Mouse (Mus musculus) spleen, adult 12 weeks (tissue): ENCODE data around the gene Ptbp3.

Experiments
- DNase-seq: peaks from one replicate; pipeline ENCODE4 v3.0.0; 2022; ENCODE audit warnings: low spot score

The Ptbp3 gene

GRCm38 (mm10) chr4:59505481-59505880 is 43.7 kb downstream of the Ptbp3 start:
- DNase-seq = no peak

GRCm38 (mm10) chr4:59491097-59491496 is 58.1 kb downstream of the Ptbp3 start:
- no peak for DNase-seq

DNA sequence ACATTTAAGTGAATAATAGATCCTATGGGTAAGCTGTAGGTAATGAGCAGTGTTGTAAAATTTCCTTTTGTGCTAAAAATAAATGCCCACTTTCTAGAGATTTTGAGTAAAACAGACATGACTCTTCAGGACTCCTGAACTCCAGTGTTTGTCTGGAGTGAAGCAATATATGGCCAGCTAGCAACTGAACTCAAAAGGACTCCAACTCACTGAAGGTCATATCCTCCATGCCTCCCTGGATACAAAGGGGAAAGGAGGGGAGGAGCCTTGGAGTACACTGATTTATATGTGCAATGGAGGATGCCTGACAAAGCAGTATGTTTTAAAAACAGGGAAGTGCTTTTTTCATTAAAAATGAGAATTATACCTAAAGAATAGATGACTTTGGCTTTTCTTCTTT is 77.9 kb downstream of the Ptbp3 start:
- DNase-seq = no peak

GRCm38 (mm10) chr4:59465449-59465848 is 83.7 kb downstream of the Ptbp3 start:
- no peak for DNase-seq

- no peak for DNase-seq
Measured at GRCm38 (mm10) chr4:59464661-59465060, 84.5 kb downstream of the Ptbp3 start.

DNA sequence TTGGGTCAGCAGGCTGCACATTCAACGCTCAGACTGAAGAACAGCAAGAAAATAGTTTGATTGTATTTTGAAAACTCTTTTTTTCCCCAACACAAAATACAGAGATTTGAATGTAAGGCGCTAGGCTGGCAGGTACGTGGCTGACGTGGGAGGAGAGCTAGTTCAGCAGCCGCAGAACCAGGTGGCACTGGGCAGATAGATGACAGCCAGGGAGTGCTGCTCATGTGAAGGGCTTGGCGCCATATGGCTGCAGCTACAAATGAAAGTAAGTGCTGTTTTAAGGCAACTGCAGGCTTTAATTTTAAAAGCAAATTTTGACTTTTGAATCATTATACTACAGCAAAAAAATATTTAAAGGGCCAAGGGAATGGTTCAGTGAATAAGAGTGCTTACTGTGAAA is 86.7 kb downstream of the Ptbp3 start:
- no peak for DNase-seq

GRCm38 (mm10) chr4:59461116-59461727 is 87.9 kb downstream of the Ptbp3 start:
- no peak for DNase-seq

GRCm38 (mm10) chr4:59459216-59459955 is 89.8 kb downstream of the Ptbp3 start:
- DNase-seq = no peak

DNA sequence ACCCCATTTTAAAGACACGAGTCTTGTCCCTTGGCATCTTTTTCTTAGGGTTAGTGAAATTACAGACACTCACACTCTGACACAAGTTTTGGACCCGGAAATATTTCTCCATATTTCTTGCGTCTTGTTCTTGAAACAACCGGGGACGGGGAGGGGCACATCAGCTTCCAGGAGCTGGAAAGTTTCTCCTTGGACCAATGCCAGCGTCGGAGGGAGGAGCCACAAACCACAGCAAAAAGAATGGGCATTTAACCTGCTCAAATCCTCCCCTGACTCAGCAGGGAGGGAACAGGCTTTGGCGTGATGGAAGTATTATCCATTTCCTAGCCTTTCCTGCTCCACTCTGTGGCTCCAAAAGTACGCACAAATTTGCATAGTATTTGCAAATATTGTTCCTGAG is 91.2 kb downstream of the Ptbp3 start:
- no peak for DNase-seq

GRCm38 (mm10) chr4:59457091-59457490 is 92.1 kb downstream of the Ptbp3 start:
- no peak for DNase-seq

GRCm38 (mm10) chr4:59455465-59455864 is 93.7 kb downstream of the Ptbp3 start:
- DNase-seq = no peak

DNA sequence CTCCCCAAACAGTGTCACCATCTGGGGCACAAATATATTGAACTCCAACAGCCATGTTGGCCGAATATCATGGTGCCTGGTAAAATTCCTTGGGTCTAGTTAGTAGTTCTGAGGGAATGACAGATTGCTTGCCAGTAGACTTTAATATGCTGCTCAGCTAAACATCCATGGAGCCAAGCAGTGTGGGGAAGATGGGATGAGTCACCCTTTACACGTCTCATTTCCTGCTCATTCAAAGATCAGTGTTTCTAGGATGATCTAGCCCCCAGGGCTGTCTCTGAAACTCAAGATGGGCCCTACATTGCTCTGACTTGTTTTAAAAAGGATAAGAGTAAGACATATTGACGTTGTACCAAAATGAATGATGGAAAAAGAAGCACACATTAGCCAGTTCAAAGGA is 95.1 kb downstream of the Ptbp3 start:
- no peak for DNase-seq

DNA sequence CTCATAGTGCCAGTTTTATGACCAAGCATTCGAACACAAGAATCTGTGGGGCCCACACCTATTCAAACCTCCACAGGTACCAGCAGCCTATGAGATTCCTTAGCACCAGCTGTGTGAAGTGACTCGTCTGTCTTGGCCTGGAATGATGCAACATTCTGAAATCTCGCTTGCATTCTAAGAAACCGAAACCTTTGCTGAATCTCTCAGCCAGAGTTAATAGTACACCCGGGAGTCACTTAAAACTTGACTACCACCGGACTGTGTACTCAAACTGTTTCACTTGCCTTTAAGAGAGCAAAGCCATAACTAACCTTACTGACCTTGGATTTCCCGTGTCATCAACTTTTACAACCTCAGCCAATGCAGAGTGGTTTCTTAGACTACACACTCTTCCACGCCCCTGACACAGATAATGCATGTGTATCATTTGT is 96.6 kb downstream of the Ptbp3 start:
- DNase-seq = no peak

DNA sequence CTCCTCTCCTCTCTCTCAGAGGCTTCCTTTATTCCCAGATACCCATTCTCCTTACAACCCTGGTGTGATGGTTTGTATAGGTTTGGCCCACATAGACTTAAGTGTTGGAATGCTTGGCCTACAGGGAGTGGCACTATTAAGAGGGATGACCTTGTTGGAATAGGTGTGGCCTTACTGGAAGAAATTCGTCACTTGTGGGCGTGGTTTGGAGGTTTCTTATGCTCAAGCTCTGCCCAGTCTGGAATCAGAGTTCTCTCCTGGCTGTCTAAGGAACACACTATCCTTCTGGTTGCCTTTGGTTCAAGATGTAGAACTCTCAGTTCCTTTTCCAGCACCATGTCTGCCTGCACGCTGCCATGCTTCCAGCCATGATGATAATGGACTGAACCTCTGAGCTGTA is 98.3 kb downstream of the Ptbp3 start:
- no peak for DNase-seq

DNA sequence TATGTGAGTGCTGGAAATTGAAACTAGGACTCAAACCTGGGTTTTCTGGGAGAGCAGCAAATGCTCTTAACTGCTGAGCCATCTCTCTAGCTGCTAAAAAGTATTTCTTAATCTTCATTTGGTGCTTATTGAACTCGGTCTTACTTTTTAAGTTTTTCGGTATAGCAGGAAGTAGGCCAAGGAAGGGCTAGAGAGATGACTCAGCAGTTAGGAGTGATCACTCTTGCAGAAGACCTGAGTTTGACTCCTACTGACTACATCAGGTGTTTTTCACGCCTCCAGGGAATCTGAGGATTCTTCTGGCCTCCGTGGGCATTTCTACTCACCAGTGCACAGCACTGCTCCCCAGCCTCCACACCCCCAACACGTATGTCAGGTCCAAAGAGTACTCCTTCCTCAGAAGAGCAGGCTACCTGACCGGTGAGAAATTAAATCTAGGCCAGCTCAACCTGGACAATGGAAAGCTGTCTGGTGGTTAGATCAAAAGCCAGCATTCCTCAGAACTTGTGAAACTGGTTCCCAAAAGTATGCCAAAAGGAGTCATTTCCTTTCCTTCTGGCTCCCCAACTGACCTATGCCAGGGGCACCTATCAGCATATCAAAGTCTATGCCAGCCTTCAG is 98.8 kb downstream of the Ptbp3 start:
- DNase-seq = no peak

DNA sequence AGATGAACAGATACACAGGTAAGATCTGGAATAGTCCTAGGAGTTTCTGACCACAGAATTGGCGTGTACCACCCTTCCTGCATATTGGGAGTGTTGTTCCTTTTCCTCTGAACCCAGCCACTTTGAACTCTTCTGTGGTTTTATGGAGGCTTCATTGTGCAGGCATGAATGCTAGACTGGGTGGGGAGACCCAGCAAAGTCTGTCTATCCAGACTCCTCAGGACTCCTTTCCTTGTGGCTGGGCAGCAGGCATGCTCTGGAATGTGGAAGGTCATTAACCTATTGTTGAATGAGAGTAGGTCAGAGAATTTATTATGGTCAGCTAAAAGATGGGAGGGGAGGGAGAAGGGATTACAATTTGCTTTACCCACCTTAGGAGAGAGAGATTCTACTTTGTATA is 101.9 kb downstream of the Ptbp3 start:
- no peak for DNase-seq

- DNase-seq = no peak
Measured at GRCm38 (mm10) chr4:59445516-59445915, 103.6 kb downstream of the Ptbp3 start.

DNA sequence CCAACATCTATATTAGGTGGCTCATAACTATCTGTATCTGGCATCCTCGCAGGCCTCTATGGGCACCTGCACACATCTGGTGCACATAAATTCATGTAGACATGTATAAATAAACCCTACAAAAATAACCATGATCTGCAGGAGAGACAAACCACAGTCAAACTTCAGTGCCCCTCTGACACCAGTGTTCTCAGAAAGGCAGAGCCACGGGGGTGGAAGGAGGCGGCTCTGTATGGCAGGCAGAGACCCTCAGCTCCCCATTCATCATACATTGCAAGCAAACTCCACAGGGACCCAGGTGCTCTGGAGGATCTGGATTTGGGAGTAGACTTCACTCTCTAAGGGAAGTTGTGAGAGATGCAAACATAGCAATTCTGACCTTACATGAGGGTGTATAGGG is 104.2 kb downstream of the Ptbp3 start:
- DNase-seq = no peak

- no peak for DNase-seq
Measured at GRCm38 (mm10) chr4:59444085-59444484, 105.1 kb downstream of the Ptbp3 start.

GRCm38 (mm10) chr4:59441265-59441664 is 107.9 kb downstream of the Ptbp3 start:
- no peak for DNase-seq

GRCm38 (mm10) chr4:59439960-59440359 is 109.2 kb downstream of the Ptbp3 start:
- no peak for DNase-seq

DNA sequence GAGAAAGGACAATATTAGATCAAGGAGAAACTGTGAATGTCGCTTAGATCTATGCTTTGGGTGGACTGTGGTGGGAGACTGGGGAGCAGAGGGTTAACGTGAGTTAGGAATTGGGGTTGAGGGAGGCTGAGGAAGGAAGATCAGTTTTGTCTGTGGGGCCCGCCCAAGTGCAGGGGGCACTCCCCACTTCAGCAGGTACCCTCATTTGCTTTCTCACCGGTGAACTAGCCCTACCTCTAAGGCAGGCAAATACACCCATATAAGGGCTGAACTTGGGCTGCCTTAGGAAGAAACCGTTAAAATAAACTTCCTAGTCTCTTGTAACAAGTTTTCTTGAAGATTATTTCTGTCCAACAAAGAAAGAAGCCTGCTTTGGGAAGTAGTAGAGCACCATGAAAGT is 110.1 kb downstream of the Ptbp3 start:
- DNase-seq = no peak
